Mouse (Mus musculus) embryonic fibroblast, embryonic 13.5 days (primary cell): ENCODE results near the gene Fscb.

Experiments
- CTCF ChIP-seq: IDR thresholded peaks from 2 replicates; pipeline ENCODE4 v1.5.1; 2011; ENCODE audit warnings: mild to moderate bottlenecking, control low read depth, low read length, moderate library complexity, borderline replicate concordance; ENCODE audit not compliant: insufficient read depth
- POLR2A ChIP-seq: IDR thresholded peaks from 2 replicates; pipeline ENCODE4 v1.6.1; 2011; ENCODE audit warnings: low read depth, mild to moderate bottlenecking, control low read depth, low read length, moderate library complexity

GRCm38 (mm10) chr12:64513439-64513838, 38.9 kb upstream of the Fscb start:
- TF ChIP-seq CTCF (no peak), POLR2A (no peak)
